Mouse (Mus musculus) heart, embryonic 15.5 days (tissue): ENCODE results near the gene Fbxl15. TPM values are rescaled to one million over a fixed set of nuclear protein-coding genes. Genes with fewer than 3 reads are reported as not detected.

Source experiments
- ATAC-seq: fragments of 200-750 bp; cut with Nextera tagmentation; replicated peaks from 2 replicates; pipeline ENCODE4 v1.8.0; 2017; ENCODE audit warnings: low read depth, moderate TSS enrichment; ENCODE audit not compliant: insufficient number of reproducible peaks, insufficient read depth, low FRiP score
- H3K27ac ChIP-seq: fragments of 300-500 bp; sonication (generic); 2 replicates; pipeline ENCODE4 v1.5.1; 2015; ENCODE audit warnings: mild to moderate bottlenecking, inconsistent platforms
- H3K27me3 ChIP-seq: fragments of 300-500 bp; sonication (generic); 2 replicates; pipeline ENCODE4 v1.6.1; 2015; ENCODE audit warnings: inconsistent platforms
- H3K36me3 ChIP-seq: fragments of 300-500 bp; sonication (generic); 2 replicates; pipeline ENCODE4 v1.6.1; 2015; ENCODE audit warnings: mild to moderate bottlenecking, inconsistent platforms
- H3K4me1 ChIP-seq: fragments of 300-500 bp; sonication (generic); replicated peaks from 2 replicates; pipeline ENCODE4 v1.6.1; 2015; ENCODE audit warnings: inconsistent platforms
- H3K4me2 ChIP-seq: fragments of 300-500 bp; sonication (generic); 2 replicates; pipeline ENCODE4 v1.6.1; 2015; ENCODE audit warnings: inconsistent platforms, mild to moderate bottlenecking, moderate library complexity
- H3K4me3 ChIP-seq: fragments of 300-500 bp; sonication (generic); 2 replicates; pipeline ENCODE4 v1.5.1; 2015; ENCODE audit warnings: mild to moderate bottlenecking, inconsistent platforms
- H3K9ac ChIP-seq: fragments of 300-500 bp; sonication (generic); 2 replicates; pipeline ENCODE4 v1.6.1; 2015; ENCODE audit warnings: mild to moderate bottlenecking, inconsistent platforms
- H3K9me3 ChIP-seq: fragments of 300-500 bp; sonication (generic); replicated peaks from 2 replicates; pipeline ENCODE4 v1.6.1; 2016; ENCODE audit warnings: inconsistent platforms
- WGBS: fragments of 180-500 bp; shearing (Covaris S2); methylation state at CpG from one replicate; pipeline ENCODE4 v1.1.7; 2015; ENCODE audit warnings: mixed read lengths; 5-methylcytosine and 5-hydroxymethylcytosine counted together
- polyA plus RNA-seq: library from polyadenylated mRNA; unstranded; fragments of >200 nt; fragmentation: Nextera tagmentation; extraction: Ambion mirVana; gene quantifications from 2 replicates; pipeline ENCODE4 v1.2.1, GENCODE M21; 2015

Gene Fbxl15
- polyA plus RNA-seq, 1 experiment from 2014 or later = 10.5 TPM

GRCm38 (mm10) chr19:46302551-46302950 lies 25.4 kb upstream of the Fbxl15 start:
- no peak overlapping the region for H3K4me2 ChIP-seq
- H3K9ac ChIP-seq = no peak overlapping the region
- no peak overlapping the region for H3K4me3 ChIP-seq
- peaks cover 18% of the 10 kb centered on the region for H3K4me1 ChIP-seq
- peaks cover 6% of the 10 kb centered on the region; the same call in 1 of the 2 replicates for H3K36me3 ChIP-seq
- no peaks in the 10 kb centered on the region for H3K9me3 ChIP-seq
- no peak overlapping the region for H3K27ac ChIP-seq
- 88% methylated on average over 4 of the region's 4 CpGs for WGBS
- peaks cover 7% of the 10 kb centered on the region; the same call in 1 of the 2 replicates for H3K27me3 ChIP-seq
- ATAC-seq = no peak

GRCm38 (mm10) chr19:46303251-46304215 lies 24.5 kb upstream of the Fbxl15 start:
- Histone ChIP-seq H3K4me3 (peak overlapping the region; percentile 86), H3K4me2 (peak overlapping the region; percentile 99), H3K9ac (peak overlapping the region; percentile 75), H3K36me3 (peaks cover 13% of the 10 kb centered on the region; the same call in 1 of the 2 replicates), H3K4me1 (peaks cover 19% of the 10 kb centered on the region), H3K9me3 (no peaks in the 10 kb centered on the region), H3K27me3 (peaks cover 13% of the 10 kb centered on the region; the same call in 1 of the 2 replicates), H3K27ac (peak overlapping the region; percentile 93)
- 51% methylated on average over 18 of the region's 18 CpGs for WGBS
- no peak for ATAC-seq

- Histone ChIP-seq H3K4me3 (peak within 1 kb of the TSS; percentile 86), H3K27ac (peak within 1 kb of the TSS; percentile 93), H3K9me3 (no peaks in the 10 kb centered on the region), H3K4me1 (peaks cover 27% of the 10 kb centered on the region), H3K36me3 (peaks cover 13% of the 10 kb centered on the region; the same call in 1 of the 2 replicates), H3K9ac (peak within 1 kb of the TSS; percentile 75), H3K27me3 (peaks cover 13% of the 10 kb centered on the region; the same call in 1 of the 2 replicates), H3K4me2 (peak within 1 kb of the TSS; percentile 99)
- peak; percentile 88 for ATAC-seq
- WGBS = under 1% methylated on average over 39 of the region's 39 CpGs
Observed at GRCm38 (mm10) chr19:46304216-46304841, 23.7 kb upstream of the Fbxl15 start, which contains the start of gene Nfkb2. Gene Nfkb2, plus strand, starts transcription at chr19:46304320.

GRCm38 (mm10) chr19:46304908-46305333 lies 23.1 kb upstream of the Fbxl15 start:
- Histone ChIP-seq H3K36me3 (peaks cover 17% of the 10 kb centered on the region; the same call in 1 of the 2 replicates), H3K9me3 (no peaks in the 10 kb centered on the region), H3K4me3 (peak overlapping the region; percentile 86), H3K9ac (peak overlapping the region; percentile 75), H3K27me3 (peaks cover 17% of the 10 kb centered on the region), H3K27ac (peak overlapping the region; percentile 93), H3K4me1 (peaks cover 28% of the 10 kb centered on the region), H3K4me2 (peak overlapping the region; percentile 99)
- WGBS = under 1% methylated on average over 34 of the region's 34 CpGs
- ATAC-seq = peak; percentile 27; the same call in 1 of the 2 replicates

GRCm38 (mm10) chr19:46305432-46306267 lies 22.3 kb upstream of the Fbxl15 start:
- peak overlapping the region; percentile 93 for H3K27ac ChIP-seq
- H3K27me3 ChIP-seq = peaks cover 20% of the 10 kb centered on the region
- H3K4me2 ChIP-seq = peak overlapping the region; percentile 99
- peaks cover 28% of the 10 kb centered on the region for H3K4me1 ChIP-seq
- peak overlapping the region; percentile 75 for H3K9ac ChIP-seq
- peaks cover 24% of the 10 kb centered on the region; the same call in 1 of the 2 replicates for H3K36me3 ChIP-seq
- ATAC-seq = peak; percentile 72
- H3K9me3 ChIP-seq = no peaks in the 10 kb centered on the region
- WGBS = 1% methylated on average over 43 of the region's 43 CpGs
- H3K4me3 ChIP-seq = peak overlapping the region; percentile 86

DNA sequence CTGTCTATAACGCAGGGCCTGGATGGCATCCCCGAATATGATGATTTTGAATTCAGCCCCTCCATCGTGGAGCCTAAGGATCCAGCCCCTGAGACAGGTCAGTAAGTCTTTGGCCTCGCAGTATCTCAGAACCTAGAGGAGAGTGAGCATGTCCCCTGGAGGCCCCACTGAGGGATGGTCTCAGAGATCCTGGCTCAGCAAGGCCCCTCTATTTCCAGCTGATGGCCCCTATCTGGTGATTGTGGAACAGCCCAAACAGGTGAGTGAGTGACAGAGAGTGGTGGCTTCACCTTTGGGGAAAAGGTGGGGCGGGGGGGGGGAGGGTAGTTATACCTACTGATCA lies 21.7 kb upstream of the Fbxl15 start:
- Histone ChIP-seq H3K9me3 (no peaks in the 10 kb centered on the region), H3K4me1 (peaks cover 28% of the 10 kb centered on the region), H3K27ac (no peak overlapping the region), H3K4me3 (peak overlapping the region; percentile 86), H3K9ac (peak overlapping the region; percentile 75; the same call in 1 of the 2 replicates), H3K27me3 (peaks cover 25% of the 10 kb centered on the region), H3K4me2 (peak overlapping the region; percentile 99), H3K36me3 (peaks cover 30% of the 10 kb centered on the region; the same call in 1 of the 2 replicates)
- no peak for ATAC-seq
- WGBS = 60% methylated on average over 5 of the region's 5 CpGs

DNA sequence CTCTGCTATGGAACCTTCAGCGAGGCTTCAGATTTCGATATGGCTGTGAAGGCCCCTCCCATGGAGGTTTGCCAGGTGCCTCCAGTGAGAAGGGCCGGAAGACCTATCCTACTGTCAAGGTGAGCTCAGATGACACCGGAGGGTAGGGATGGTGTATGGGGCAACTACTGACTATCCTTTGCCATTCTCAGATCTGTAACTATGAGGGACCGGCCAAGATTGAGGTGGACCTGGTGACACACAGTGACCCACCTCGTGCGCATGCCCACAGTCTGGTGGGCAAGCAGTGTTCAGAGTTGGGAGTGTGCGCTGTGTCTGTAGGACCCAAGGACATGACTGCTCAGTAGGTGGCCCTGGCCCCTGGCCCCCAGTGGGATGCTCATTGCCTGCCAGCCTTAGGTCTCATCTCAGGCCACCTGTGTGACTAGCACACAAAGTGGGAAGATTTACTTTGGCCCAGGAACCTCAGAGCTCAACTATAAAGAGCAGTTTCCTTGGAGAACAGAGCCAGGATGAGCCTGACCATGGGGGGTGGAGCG lies 21.2 kb upstream of the Fbxl15 start:
- Histone ChIP-seq H3K4me1 (peaks cover 28% of the 10 kb centered on the region), H3K9ac (no peak overlapping the region), H3K9me3 (no peaks in the 10 kb centered on the region), H3K4me3 (0 out of 2 replicates have a peak overlapping the region, but pooled peaks have one; percentile 86), H3K27me3 (peaks cover 28% of the 10 kb centered on the region), H3K27ac (no peak overlapping the region), H3K36me3 (peaks cover 36% of the 10 kb centered on the region), H3K4me2 (peak overlapping the region; percentile 99; the same call in 1 of the 2 replicates)
- no peak for ATAC-seq
- WGBS = 90% methylated on average over 9 of the region's 9 CpGs

DNA sequence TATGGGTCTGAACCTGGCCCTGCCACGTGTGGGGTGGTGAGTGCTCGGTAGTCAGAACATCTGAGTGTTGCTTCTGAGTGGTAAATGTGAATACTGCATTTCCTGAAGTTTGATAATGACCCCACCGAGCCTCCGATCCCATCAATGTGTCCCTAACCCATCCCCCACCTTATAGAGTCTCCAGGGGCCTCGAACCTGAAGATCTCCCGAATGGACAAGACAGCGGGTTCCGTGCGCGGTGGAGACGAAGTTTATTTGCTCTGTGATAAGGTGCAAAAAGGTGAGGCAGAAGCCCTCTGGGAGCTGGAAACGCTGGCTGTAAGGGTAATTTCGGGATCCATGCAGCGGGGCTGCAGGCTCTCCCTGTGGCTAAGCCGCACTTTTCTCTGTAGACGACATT lies 20.2 kb upstream of the Fbxl15 start:
- Histone ChIP-seq H3K9ac (no peak overlapping the region), H3K27me3 (peaks cover 33% of the 10 kb centered on the region), H3K4me2 (no peak overlapping the region), H3K36me3 (peaks cover 44% of the 10 kb centered on the region), H3K9me3 (no peaks in the 10 kb centered on the region), H3K4me3 (no peak overlapping the region), H3K27ac (no peak overlapping the region), H3K4me1 (peaks cover 28% of the 10 kb centered on the region)
- 79% methylated on average over 16 of the region's 16 CpGs for WGBS
- ATAC-seq = no peak

DNA sequence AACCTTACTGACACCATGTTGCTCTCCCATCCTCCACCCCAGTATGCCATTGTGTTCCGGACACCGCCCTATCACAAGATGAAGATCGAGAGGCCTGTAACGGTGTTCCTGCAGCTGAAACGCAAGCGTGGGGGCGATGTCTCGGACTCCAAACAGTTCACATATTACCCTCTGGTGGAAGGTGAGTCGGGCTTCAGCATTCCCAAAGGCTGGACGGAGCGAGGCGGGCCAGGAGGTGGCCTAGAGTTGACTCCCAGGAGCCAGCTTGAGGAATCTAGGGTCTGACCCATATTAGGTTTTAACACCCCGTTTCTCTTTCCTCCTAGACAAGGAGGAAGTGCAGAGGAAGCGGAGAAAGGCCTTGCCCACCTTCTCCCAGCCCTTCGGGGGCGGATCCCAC lies 19.7 kb upstream of the Fbxl15 start:
- Histone ChIP-seq H3K4me1 (peaks cover 28% of the 10 kb centered on the region), H3K27me3 (peaks cover 37% of the 10 kb centered on the region), H3K9me3 (no peaks in the 10 kb centered on the region), H3K36me3 (peaks cover 44% of the 10 kb centered on the region), H3K4me2 (peak overlapping the region; percentile 80), H3K9ac (no peak overlapping the region), H3K27ac (no peak overlapping the region), H3K4me3 (peak overlapping the region; percentile 43)
- WGBS = 71% methylated on average over 16 of the region's 16 CpGs
- ATAC-seq = no peak

GRCm38 (mm10) chr19:46308706-46309435 lies 19.1 kb upstream of the Fbxl15 start:
- no peaks in the 10 kb centered on the region for H3K9me3 ChIP-seq
- 0 out of 2 replicates have a peak, but pooled peaks have one; percentile 6 for ATAC-seq
- peak overlapping the region; percentile 80 for H3K4me2 ChIP-seq
- H3K9ac ChIP-seq = peak overlapping the region; percentile 45; the same call in 1 of the 2 replicates
- peaks cover 23% of the 10 kb centered on the region for H3K4me1 ChIP-seq
- WGBS = 2% methylated on average over 47 of the region's 47 CpGs
- peaks cover 42% of the 10 kb centered on the region for H3K27me3 ChIP-seq
- H3K4me3 ChIP-seq = peak overlapping the region; percentile 43
- H3K36me3 ChIP-seq = peaks cover 44% of the 10 kb centered on the region
- no peak overlapping the region for H3K27ac ChIP-seq
